Mouse (Mus musculus) liver, postnatal 0 days (tissue): ENCODE measurements at regions not wholly inside any gene's neighbourhood (a gene's known extent, or its start where the extent isn't known, plus 50 kb on each side); places are given as distances from the start of the nearest gene placed in this dataset.

Source experiments
- CTCF ChIP-seq: sonication (generic); IDR thresholded peaks from 2 replicates; pipeline ENCODE4 v1.5.1; 2016; ENCODE audit warnings: antibody characterized with exemption, low read depth
- EP300 ChIP-seq: IDR thresholded peaks from 2 replicates; pipeline ENCODE4 v1.6.1; 2016; ENCODE audit warnings: antibody characterized with exemption, low read depth, mild to moderate bottlenecking

- TF ChIP-seq CTCF (no peak), EP300 (no peak)
These were observed 70.9 kb upstream of the Klf14 start for GRCm38 (mm10) chr6:31029777-31030176.
